Mouse (Mus musculus) ES-Bruce4 (cell line): ENCODE results near the gene Phc3.
A peak's percentile ranks its signal among the peaks of the same experiment; 100 is the strongest.

Experiments used
- CTCF ChIP-seq: IDR thresholded peaks from one replicate; pipeline ENCODE4 v1.8.1; 2011; ENCODE audit warnings: low read depth, low read length
- EP300 ChIP-seq: IDR thresholded peaks from 2 replicates; pipeline ENCODE4 v1.6.1; 2011; ENCODE audit warnings: low read depth, low read length; ENCODE audit not compliant: insufficient read depth
- POLR2A ChIP-seq: IDR thresholded peaks from one replicate; pipeline ENCODE4 v1.8.1; 2011; ENCODE audit warnings: low read length; ENCODE audit not compliant: insufficient read depth

DNA sequence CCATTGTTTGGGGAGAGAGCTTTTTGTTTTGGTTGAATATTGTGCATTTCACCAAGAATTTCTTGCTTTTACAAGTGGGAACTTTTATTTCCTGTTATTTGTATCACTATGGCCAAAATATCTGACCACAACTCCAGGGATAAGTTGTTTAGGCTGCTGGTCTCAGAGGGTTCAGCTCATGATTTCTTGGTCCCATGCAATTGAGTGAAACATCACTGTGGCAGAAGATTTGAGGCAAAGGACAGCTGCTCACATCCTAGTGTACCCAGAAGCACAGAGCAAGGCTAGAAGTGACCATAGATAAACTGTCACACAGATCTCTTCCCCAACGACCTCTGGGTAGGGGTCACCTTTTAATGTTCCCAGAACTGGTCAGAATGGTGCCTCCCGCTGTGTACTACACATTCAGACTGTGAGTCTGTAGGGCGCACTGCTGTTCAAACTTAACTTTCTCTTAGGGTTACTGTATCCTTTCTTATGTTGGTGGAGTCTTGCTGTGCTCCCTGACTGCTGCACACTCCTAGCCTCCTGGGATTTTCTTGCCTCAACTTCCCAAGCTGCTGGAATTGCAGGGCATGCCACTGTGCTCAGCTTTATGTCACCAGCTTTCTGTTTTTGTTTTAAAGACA lies 31.9 kb upstream of the Phc3 start:
- TF ChIP-seq CTCF, result no peak
- no peak for TF ChIP-seq POLR2A
- TF ChIP-seq EP300, result peak; percentile 67; the same call in 1 of the 2 replicates
